Mouse (Mus musculus) hindbrain, embryonic 14.5 days (tissue): ENCODE results near the gene Zbtb2. TPM values are rescaled to one million over a fixed set of nuclear protein-coding genes. Genes with fewer than 3 reads are reported as not detected.

Source experiments
- ATAC-seq: fragments of 200-750 bp; cut with Nextera tagmentation; 2 replicates; pipeline ENCODE4 v1.8.0; 2017; ENCODE audit warnings: moderate number of reproducible peaks, mild to moderate bottlenecking, moderate TSS enrichment, moderate library complexity; ENCODE audit not compliant: low FRiP score
- DNase-seq: peaks from one replicate; pipeline ENCODE4 v3.0.0-alpha.2; 2015; ENCODE audit warnings: low spot score
- H3K27ac ChIP-seq: fragments of 300-500 bp; sonication (generic); 2 replicates; pipeline ENCODE4 v1.5.1; 2014; ENCODE audit warnings: mild to moderate bottlenecking, moderate library complexity
- H3K27me3 ChIP-seq: fragments of 300-500 bp; sonication (generic); 2 replicates; pipeline ENCODE4 v1.6.1; 2014; ENCODE audit warnings: mild to moderate bottlenecking, low read length, mixed read lengths; ENCODE audit not compliant: control insufficient read depth, insufficient read depth
- H3K36me3 ChIP-seq: fragments of 300-500 bp; sonication (generic); replicated peaks from 2 replicates; pipeline ENCODE4 v1.6.1; 2014; ENCODE audit not compliant: control insufficient read depth, insufficient read depth
- H3K4me1 ChIP-seq: fragments of 300-500 bp; sonication (generic); replicated peaks from 2 replicates; pipeline ENCODE4 v1.6.1; 2014; ENCODE audit warnings: antibody characterized with exemption, low read length, mixed read lengths; ENCODE audit not compliant: control insufficient read depth, insufficient read depth
- H3K4me2 ChIP-seq: fragments of 300-500 bp; sonication (generic); replicated peaks from 2 replicates; pipeline ENCODE4 v1.6.1; 2014; ENCODE audit warnings: mild to moderate bottlenecking, moderate library complexity
- H3K4me3 ChIP-seq: fragments of 300-500 bp; sonication (generic); replicated peaks from 2 replicates; pipeline ENCODE4 v1.5.1; 2014; ENCODE audit warnings: mild to moderate bottlenecking, low read length
- H3K9ac ChIP-seq: fragments of 300-500 bp; sonication (generic); 2 replicates; pipeline ENCODE4 v1.6.1; 2014
- H3K9me3 ChIP-seq: fragments of 300-500 bp; sonication (generic); 2 replicates; pipeline ENCODE4 v1.6.1; 2016; ENCODE audit warnings: low read length; ENCODE audit not compliant: control insufficient read depth
- WGBS: fragments of 180-500 bp; shearing (Covaris S2); extraction: QIAGEN DNeasy Blood & Tissue Kit; methylation state at CpG from one replicate; pipeline ENCODE4 v1.1.7; 2014; 5-methylcytosine and 5-hydroxymethylcytosine counted together
- polyA plus RNA-seq: library from polyadenylated mRNA; unstranded; fragments of >200 nt; fragmentation: Nextera tagmentation; extraction: Ambion mirVana; gene quantifications from 2 replicates; pipeline ENCODE4 v1.2.1, GENCODE M21; 2014

Gene Zbtb2
- polyA plus RNA-seq, 1 experiment from 2014 or later, result 15.2 TPM

DNA sequence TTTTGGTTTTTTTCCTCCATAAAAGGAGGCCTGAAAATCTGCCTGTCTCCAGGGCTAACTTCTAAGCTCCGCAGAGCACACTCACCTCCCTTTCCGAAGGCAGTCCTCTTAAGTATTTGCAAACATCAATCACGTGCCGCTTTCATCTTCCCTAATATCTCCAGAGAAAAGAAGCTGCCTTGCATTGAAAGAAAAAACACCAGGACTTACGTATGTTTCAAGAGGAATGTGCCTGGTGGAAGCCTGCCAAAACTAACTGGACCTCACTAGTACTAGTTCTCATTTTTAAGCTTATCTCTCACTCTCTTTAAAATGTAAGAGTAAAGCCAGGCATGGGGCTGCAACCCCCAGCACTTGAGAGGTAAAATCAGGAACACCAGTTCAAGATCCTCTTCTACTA, 62.3 kb downstream of the Zbtb2 start:
- Histone ChIP-seq H3K9ac (no peak overlapping the region), H3K9me3 (no peaks in the 10 kb centered on the region), H3K36me3 (no peaks in the 10 kb centered on the region), H3K4me2 (no peak overlapping the region), H3K4me3 (no peak overlapping the region), H3K27ac (no peak overlapping the region), H3K4me1 (no peaks in the 10 kb centered on the region), H3K27me3 (no peaks in the 10 kb centered on the region)
- 47% methylated on average over 5 of the region's 5 CpGs for WGBS
- no peak for ATAC-seq
- DNase-seq, result peak; percentile 37

DNA sequence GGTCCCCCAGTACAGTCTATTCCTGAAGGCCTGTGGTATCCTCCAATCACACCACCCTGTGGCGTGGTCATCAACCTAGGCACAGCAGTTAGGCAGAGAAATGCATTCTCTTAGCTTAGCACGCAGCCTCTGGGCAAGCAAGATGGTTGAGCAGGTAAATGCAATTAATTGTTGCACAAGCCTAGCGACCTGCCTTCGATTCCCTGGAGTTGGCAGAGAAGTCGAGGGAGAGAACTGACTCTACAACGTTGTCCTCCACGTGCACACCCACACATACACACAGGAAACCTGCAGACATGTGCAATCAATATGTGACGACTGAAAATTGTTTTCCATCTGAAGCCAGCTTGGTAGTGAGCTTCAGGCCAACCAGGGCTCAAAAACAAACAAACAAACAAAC, 64.0 kb downstream of the Zbtb2 start:
- H3K4me2 ChIP-seq, result no peak overlapping the region
- no peak overlapping the region for H3K4me3 ChIP-seq
- no peaks in the 10 kb centered on the region for H3K36me3 ChIP-seq
- no peak overlapping the region for H3K27ac ChIP-seq
- no peaks in the 10 kb centered on the region for H3K4me1 ChIP-seq
- 78% methylated on average over 8 of the region's 8 CpGs for WGBS
- H3K9me3 ChIP-seq, result no peaks in the 10 kb centered on the region
- no peak overlapping the region for H3K9ac ChIP-seq
- no peak for ATAC-seq
- H3K27me3 ChIP-seq, result no peaks in the 10 kb centered on the region
- DNase-seq, result no peak

Other genes starting within 250 kb of the Zbtb2 start
- gene Akap12, start 121.7 kb downstream of the Zbtb2 start, polyA plus RNA-seq, result 44.4 and 47.0 TPM in 2 replicates
- gene Rmnd1, start 44.3 kb upstream of the Zbtb2 start, polyA plus RNA-seq, result 50.6 and 52.9 TPM in 2 replicates
- gene Armt1, start 44.4 kb upstream of the Zbtb2 start, polyA plus RNA-seq, result 12.0 and 12.2 TPM in 2 replicates
- gene Ccdc170, start 94.4 kb upstream of the Zbtb2 start, polyA plus RNA-seq, result 0.35 and 0.70 TPM in 2 replicates
- gene Esr1, start 223.5 kb upstream of the Zbtb2 start, polyA plus RNA-seq, result 0.27 and 0.80 TPM in 2 replicates